Mouse (Mus musculus) ES-E14 (cell line): ENCODE results near the gene Ephb1.

ENCODE experiments used
- CHD2 ChIP-seq: IDR thresholded peaks from 2 replicates; pipeline ENCODE4 v1.6.1; 2014; ENCODE audit warnings: mild to moderate bottlenecking, low read depth, low read length, inconsistent platforms
- HCFC1 ChIP-seq: IDR thresholded peaks from 2 replicates; pipeline ENCODE4 v1.6.1; 2012; ENCODE audit warnings: low read length, inconsistent platforms, borderline replicate concordance; ENCODE audit not compliant: insufficient read depth
- ZNF384 ChIP-seq: IDR thresholded peaks from 2 replicates; pipeline ENCODE4 v1.6.1; 2012; ENCODE audit warnings: low read depth, low read length, inconsistent platforms

DNA sequence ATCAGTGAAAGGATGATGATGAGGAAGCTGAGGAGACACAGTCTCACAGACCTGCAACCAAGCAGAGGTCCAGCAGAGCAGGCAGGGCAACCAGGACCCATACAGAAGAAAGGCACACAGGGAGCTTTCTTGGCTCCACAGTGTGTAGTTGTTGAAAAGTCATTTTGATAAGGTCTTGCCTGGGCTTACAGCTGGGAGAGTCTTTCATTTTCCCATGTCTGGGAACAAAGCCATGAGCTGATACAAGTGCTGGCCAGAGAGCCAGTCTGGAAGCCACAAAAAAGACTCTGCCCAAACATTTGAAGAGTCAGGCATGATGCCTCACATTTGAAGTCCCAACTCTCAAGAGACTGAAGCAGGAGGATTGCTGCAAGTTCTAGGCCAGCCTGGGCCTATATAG is 339.0 kb downstream of the Ephb1 start:
- no peak for TF ChIP-seq HCFC1
- TF ChIP-seq CHD2 = no peak
- TF ChIP-seq ZNF384 = no peak
